Mouse (Mus musculus) intestine, embryonic 16.5 days (tissue): ENCODE measurements at regions not wholly inside any gene's neighbourhood (a gene's known extent, or its start where the extent isn't known, plus 50 kb on each side); places are given as distances from the start of the nearest gene placed in this dataset.

Experiments used
- ATAC-seq: fragments of 200-750 bp; cut with Nextera tagmentation; 2 replicates; pipeline ENCODE4 v1.8.0; 2017; ENCODE audit warnings: moderate TSS enrichment, moderate library complexity
- H3K27ac ChIP-seq: fragments of 300-500 bp; sonication (generic); 2 replicates; pipeline ENCODE4 v1.5.1; 2014; ENCODE audit warnings: mild to moderate bottlenecking, low read length
- H3K27me3 ChIP-seq: fragments of 300-500 bp; sonication (generic); replicated peaks from 2 replicates; pipeline ENCODE4 v1.6.1; 2014; ENCODE audit warnings: low read length, control low read depth, mixed read lengths; ENCODE audit not compliant: control insufficient read depth, insufficient read depth
- H3K36me3 ChIP-seq: fragments of 300-500 bp; sonication (generic); 2 replicates; pipeline ENCODE4 v1.6.1; 2014; ENCODE audit warnings: low read length, control low read depth; ENCODE audit not compliant: control insufficient read depth, insufficient read depth
- H3K4me1 ChIP-seq: fragments of 300-500 bp; sonication (generic); 2 replicates; pipeline ENCODE4 v1.6.1; 2014; ENCODE audit warnings: low read length, control low read depth, mixed read lengths; ENCODE audit not compliant: control insufficient read depth, insufficient read depth
- H3K4me2 ChIP-seq: fragments of 300-500 bp; sonication (generic); 2 replicates; pipeline ENCODE4 v1.6.1; 2014; ENCODE audit warnings: low read depth, low read length, control low read depth
- H3K4me3 ChIP-seq: fragments of 300-500 bp; sonication (generic); 2 replicates; pipeline ENCODE4 v1.5.1; 2014; ENCODE audit warnings: mild to moderate bottlenecking, low read length
- H3K9ac ChIP-seq: fragments of 300-500 bp; sonication (generic); 2 replicates; pipeline ENCODE4 v1.6.1; 2014; ENCODE audit warnings: low read depth, low read length
- H3K9me3 ChIP-seq: fragments of 300-500 bp; sonication (generic); 2 replicates; pipeline ENCODE4 v1.6.1; 2016; ENCODE audit warnings: low read length, control low read depth; ENCODE audit not compliant: control insufficient read depth
- WGBS: fragments of 180-500 bp; shearing (Covaris S2); extraction: QIAGEN DNeasy Blood & Tissue Kit; methylation state at CpG from one replicate; pipeline ENCODE4 v1.1.7; 2014; 5-methylcytosine and 5-hydroxymethylcytosine counted together

- Histone ChIP-seq H3K27me3 (no peaks in the 10 kb centered on the region), H3K9me3 (no peaks in the 10 kb centered on the region), H3K27ac (no peak overlapping the region), H3K4me3 (no peak overlapping the region), H3K9ac (no peak overlapping the region), H3K36me3 (no peaks in the 10 kb centered on the region), H3K4me1 (no peaks in the 10 kb centered on the region), H3K4me2 (no peak overlapping the region)
- WGBS = 77% methylated on average over 6 of the region's 6 CpGs
- ATAC-seq = no peak
These were observed 65.8 kb upstream of the Pkdcc start for GRCm38 (mm10) chr17:83149336-83149735.

GRCm38 (mm10) chr17:83155106-83155505 lies 60.0 kb upstream of the Pkdcc start:
- no peak overlapping the region for H3K4me2 ChIP-seq
- no peaks in the 10 kb centered on the region for H3K4me1 ChIP-seq
- H3K9ac ChIP-seq = no peak overlapping the region
- no peak for ATAC-seq
- no peak overlapping the region for H3K27ac ChIP-seq
- H3K27me3 ChIP-seq = no peaks in the 10 kb centered on the region
- H3K9me3 ChIP-seq = no peaks in the 10 kb centered on the region
- 95% methylated on average over 4 of the region's 4 CpGs for WGBS
- no peaks in the 10 kb centered on the region for H3K36me3 ChIP-seq
- H3K4me3 ChIP-seq = no peak overlapping the region

GRCm38 (mm10) chr17:83156682-83157081 lies 58.4 kb upstream of the Pkdcc start:
- H3K4me2 ChIP-seq = no peak overlapping the region
- H3K9me3 ChIP-seq = no peaks in the 10 kb centered on the region
- H3K27me3 ChIP-seq = no peaks in the 10 kb centered on the region
- H3K27ac ChIP-seq = no peak overlapping the region
- H3K36me3 ChIP-seq = no peaks in the 10 kb centered on the region
- no peak overlapping the region for H3K9ac ChIP-seq
- ATAC-seq = no peak
- WGBS = 38% methylated on average over 8 of the region's 8 CpGs
- H3K4me1 ChIP-seq = no peaks in the 10 kb centered on the region
- H3K4me3 ChIP-seq = no peak overlapping the region

GRCm38 (mm10) chr17:83158053-83158452 lies 57.0 kb upstream of the Pkdcc start:
- Histone ChIP-seq H3K4me1 (no peaks in the 10 kb centered on the region), H3K36me3 (no peaks in the 10 kb centered on the region), H3K27ac (no peak overlapping the region), H3K27me3 (no peaks in the 10 kb centered on the region), H3K4me3 (no peak overlapping the region), H3K9ac (no peak overlapping the region), H3K9me3 (no peaks in the 10 kb centered on the region), H3K4me2 (no peak overlapping the region)
- ATAC-seq = no peak
- whole genome bisulfite sequencing = 89% methylated on average over 6 of the region's 6 CpGs

- no peak overlapping the region for H3K27ac ChIP-seq
- no peak for ATAC-seq
These were observed 56.4 kb upstream of the Pkdcc start for GRCm38 (mm10) chr17:83158652-83159051.

GRCm38 (mm10) chr17:83159634-83160033 lies 55.5 kb upstream of the Pkdcc start:
- H3K9me3 ChIP-seq = no peaks in the 10 kb centered on the region
- no peaks in the 10 kb centered on the region for H3K36me3 ChIP-seq
- no peak overlapping the region for H3K27ac ChIP-seq
- no peak overlapping the region for H3K4me3 ChIP-seq
- 77% methylated on average over 4 of the region's 4 CpGs for WGBS
- H3K27me3 ChIP-seq = no peaks in the 10 kb centered on the region
- H3K9ac ChIP-seq = no peak overlapping the region
- H3K4me2 ChIP-seq = no peak overlapping the region
- H3K4me1 ChIP-seq = peaks cover 5% of the 10 kb centered on the region; the same call in 1 of the 2 replicates
- ATAC-seq = no peak

More at GRCm38 (mm10) chr17:83158652-83159051, 56.4 kb upstream of the Pkdcc start:
- Histone ChIP-seq H3K9ac (no peak overlapping the region), H3K9me3 (no peaks in the 10 kb centered on the region), H3K4me1 (peaks cover under 1% of the 10 kb centered on the region; the same call in 1 of the 2 replicates), H3K4me2 (no peak overlapping the region), H3K36me3 (no peaks in the 10 kb centered on the region), H3K4me3 (no peak overlapping the region), H3K27me3 (no peaks in the 10 kb centered on the region)
- 88% methylated on average over 10 of the region's 10 CpGs for WGBS

- Histone ChIP-seq H3K9me3 (no peaks in the 10 kb centered on the region), H3K4me3 (no peak overlapping the region), H3K9ac (no peak overlapping the region), H3K4me1 (peaks cover 5% of the 10 kb centered on the region; the same call in 1 of the 2 replicates), H3K36me3 (no peaks in the 10 kb centered on the region), H3K27me3 (no peaks in the 10 kb centered on the region), H3K4me2 (no peak overlapping the region), H3K27ac (no peak overlapping the region)
- WGBS = 77% methylated on average over 4 of the region's 4 CpGs
- ATAC-seq = no peak
These were observed 54.8 kb upstream of the Pkdcc start for GRCm38 (mm10) chr17:83160296-83160695.

GRCm38 (mm10) chr17:83161731-83162130 lies 53.4 kb upstream of the Pkdcc start:
- Histone ChIP-seq H3K9me3 (no peaks in the 10 kb centered on the region), H3K4me2 (no peak overlapping the region), H3K4me1 (peaks cover 13% of the 10 kb centered on the region), H3K27me3 (no peaks in the 10 kb centered on the region), H3K36me3 (no peaks in the 10 kb centered on the region), H3K9ac (no peak overlapping the region), H3K27ac (no peak overlapping the region), H3K4me3 (no peak overlapping the region)
- WGBS = 64% methylated on average over 2 of the region's 2 CpGs
- no peak for ATAC-seq

- peaks cover 20% of the 10 kb centered on the region for H3K4me1 ChIP-seq
- no peak overlapping the region for H3K27ac ChIP-seq
- H3K9me3 ChIP-seq = no peaks in the 10 kb centered on the region
These were observed 51.0 kb upstream of the Pkdcc start for GRCm38 (mm10) chr17:83163952-83164560.

GRCm38 (mm10) chr17:83164728-83165127 lies 50.4 kb upstream of the Pkdcc start:
- H3K4me3 ChIP-seq = no peak overlapping the region
- no peak for ATAC-seq
- WGBS = 40% methylated on average over 4 of the region's 4 CpGs

More at GRCm38 (mm10) chr17:83163952-83164560, 51.0 kb upstream of the Pkdcc start:
- H3K4me3 ChIP-seq = no peak overlapping the region
- no peak overlapping the region for H3K9ac ChIP-seq
- ATAC-seq = no peak
- WGBS = 48% methylated on average over 9 of the region's 9 CpGs
- H3K36me3 ChIP-seq = no peaks in the 10 kb centered on the region
- no peaks in the 10 kb centered on the region for H3K27me3 ChIP-seq
- no peak overlapping the region for H3K4me2 ChIP-seq

More at GRCm38 (mm10) chr17:83164728-83165127, 50.4 kb upstream of the Pkdcc start:
- no peak overlapping the region for H3K9ac ChIP-seq
- no peaks in the 10 kb centered on the region for H3K36me3 ChIP-seq
- H3K9me3 ChIP-seq = no peaks in the 10 kb centered on the region
- no peak overlapping the region for H3K4me2 ChIP-seq
- H3K4me1 ChIP-seq = peaks cover 20% of the 10 kb centered on the region
- no peak overlapping the region for H3K27ac ChIP-seq
- no peaks in the 10 kb centered on the region for H3K27me3 ChIP-seq
